Mouse (Mus musculus) midbrain, embryonic 13.5 days (tissue): ENCODE data around the gene Zc3h12c. TPM values are rescaled to one million over a fixed set of nuclear protein-coding genes. Genes with fewer than 3 reads are reported as not detected.
A peak's percentile ranks its signal among the peaks of the same experiment; 100 is the strongest.

Experiments
- ATAC-seq: fragments of 200-750 bp; cut with Nextera tagmentation; 2 replicates; pipeline ENCODE4 v1.8.0; 2017; ENCODE audit warnings: mild to moderate bottlenecking, moderate TSS enrichment, moderate library complexity
- H3K27ac ChIP-seq: fragments of 300-500 bp; sonication (generic); 2 replicates; pipeline ENCODE4 v1.5.1; 2015; ENCODE audit warnings: inconsistent platforms, mild to moderate bottlenecking, moderate library complexity
- H3K27me3 ChIP-seq: fragments of 300-500 bp; sonication (generic); 2 replicates; pipeline ENCODE4 v1.6.1; 2015; ENCODE audit warnings: mild to moderate bottlenecking, inconsistent platforms
- H3K36me3 ChIP-seq: fragments of 300-500 bp; sonication (generic); 2 replicates; pipeline ENCODE4 v1.6.1; 2015; ENCODE audit warnings: mild to moderate bottlenecking, inconsistent platforms
- H3K4me1 ChIP-seq: fragments of 300-500 bp; sonication (generic); replicated peaks from 2 replicates; pipeline ENCODE4 v1.6.1; 2015; ENCODE audit warnings: inconsistent platforms
- H3K4me2 ChIP-seq: fragments of 300-500 bp; sonication (generic); replicated peaks from 2 replicates; pipeline ENCODE4 v1.6.1; 2015; ENCODE audit warnings: moderate library complexity, mild to moderate bottlenecking, inconsistent platforms
- H3K4me3 ChIP-seq: fragments of 300-500 bp; sonication (generic); replicated peaks from 2 replicates; pipeline ENCODE4 v1.5.1; 2015; ENCODE audit warnings: mild to moderate bottlenecking, inconsistent platforms
- H3K9ac ChIP-seq: fragments of 300-500 bp; sonication (generic); replicated peaks from 2 replicates; pipeline ENCODE4 v1.6.1; 2015; ENCODE audit warnings: mild to moderate bottlenecking, inconsistent platforms
- H3K9me3 ChIP-seq: fragments of 300-500 bp; sonication (generic); 2 replicates; pipeline ENCODE4 v1.6.1; 2016; ENCODE audit warnings: mild to moderate bottlenecking, inconsistent platforms
- WGBS: fragments of 180-500 bp; shearing (Covaris S2); methylation state at CpG from one replicate; pipeline ENCODE4 v1.1.7; 2015; 5-methylcytosine and 5-hydroxymethylcytosine counted together
- polyA plus RNA-seq: library from polyadenylated mRNA; unstranded; fragments of >200 nt; fragmentation: Nextera tagmentation; extraction: Ambion mirVana; gene quantifications from 2 replicates; pipeline ENCODE4 v1.2.1, GENCODE M21; 2015

The Zc3h12c gene
- polyA plus RNA-seq, 1 experiment from 2014 or later, result 10.8 TPM

- Histone ChIP-seq H3K27me3 (0 out of 2 replicates have a peak, but pooled peaks cover 5% of the 10 kb centered on the region), H3K4me1 (peaks cover 43% of the 10 kb centered on the region), H3K27ac (no peak overlapping the region), H3K36me3 (peaks cover 4% of the 10 kb centered on the region; the same call in 1 of the 2 replicates), H3K9ac (no peak overlapping the region), H3K4me2 (0 out of 2 replicates have a peak overlapping the region, but pooled peaks have one; percentile 0), H3K9me3 (no peaks in the 10 kb centered on the region), H3K4me3 (no peak overlapping the region)
- WGBS, result 86% methylated on average over 13 of the region's 13 CpGs
- no peak for ATAC-seq
Measured at GRCm38 (mm10) chr9:52165076-52165705, 3.2 kb downstream of the Zc3h12c start.

GRCm38 (mm10) chr9:52160512-52160911 is 7.9 kb downstream of the Zc3h12c start:
- no peaks in the 10 kb centered on the region for H3K9me3 ChIP-seq
- H3K27me3 ChIP-seq, result no peaks in the 10 kb centered on the region
- peaks cover 4% of the 10 kb centered on the region; the same call in 1 of the 2 replicates for H3K36me3 ChIP-seq
- no peak for ATAC-seq
- no peak overlapping the region for H3K4me2 ChIP-seq
- H3K27ac ChIP-seq, result no peak overlapping the region
- peaks cover 18% of the 10 kb centered on the region for H3K4me1 ChIP-seq
- H3K9ac ChIP-seq, result no peak overlapping the region
- H3K4me3 ChIP-seq, result no peak overlapping the region
- WGBS, result 80% methylated on average over 1 of the region's 1 CpGs

GRCm38 (mm10) chr9:52158561-52158960 is 9.8 kb downstream of the Zc3h12c start:
- no peaks in the 10 kb centered on the region for H3K27me3 ChIP-seq
- no peaks in the 10 kb centered on the region for H3K9me3 ChIP-seq
- no peak for ATAC-seq
- peaks cover 24% of the 10 kb centered on the region for H3K4me1 ChIP-seq
- no peak overlapping the region for H3K4me2 ChIP-seq
- no peak overlapping the region for H3K9ac ChIP-seq
- WGBS, result 89% methylated on average over 1 of the region's 1 CpGs
- H3K27ac ChIP-seq, result no peak overlapping the region
- no peak overlapping the region for H3K4me3 ChIP-seq
- peaks cover 4% of the 10 kb centered on the region; the same call in 1 of the 2 replicates for H3K36me3 ChIP-seq

GRCm38 (mm10) chr9:52155417-52155816 is 13.0 kb downstream of the Zc3h12c start:
- Histone ChIP-seq H3K9ac (no peak overlapping the region), H3K4me1 (peaks cover 48% of the 10 kb centered on the region), H3K27ac (no peak overlapping the region), H3K27me3 (no peaks in the 10 kb centered on the region), H3K4me2 (no peak overlapping the region), H3K9me3 (no peaks in the 10 kb centered on the region), H3K4me3 (no peak overlapping the region), H3K36me3 (no peaks in the 10 kb centered on the region)
- 87% methylated on average over 4 of the region's 4 CpGs for WGBS
- no peak for ATAC-seq

GRCm38 (mm10) chr9:52154253-52154652 is 14.1 kb downstream of the Zc3h12c start:
- no peak for ATAC-seq
- WGBS, result 72% methylated on average over 7 of the region's 7 CpGs
- Histone ChIP-seq H3K4me3 (no peak overlapping the region), H3K9ac (no peak overlapping the region), H3K36me3 (no peaks in the 10 kb centered on the region), H3K4me2 (no peak overlapping the region), H3K9me3 (no peaks in the 10 kb centered on the region), H3K27ac (no peak overlapping the region), H3K27me3 (no peaks in the 10 kb centered on the region), H3K4me1 (peaks cover 54% of the 10 kb centered on the region)

- no peaks in the 10 kb centered on the region for H3K36me3 ChIP-seq
- ATAC-seq, result no peak
- peaks cover 69% of the 10 kb centered on the region for H3K4me1 ChIP-seq
- H3K27ac ChIP-seq, result peak overlapping the region; percentile 77
- H3K9me3 ChIP-seq, result no peaks in the 10 kb centered on the region
- H3K4me3 ChIP-seq, result no peak overlapping the region
- WGBS, result 28% methylated on average over 6 of the region's 6 CpGs
- H3K9ac ChIP-seq, result 0 out of 2 replicates have a peak overlapping the region, but pooled peaks have one; percentile 37
- 0 out of 2 replicates have a peak overlapping the region, but pooled peaks have one; percentile 16 for H3K4me2 ChIP-seq
- no peaks in the 10 kb centered on the region for H3K27me3 ChIP-seq
Measured at GRCm38 (mm10) chr9:52152076-52152826, 16.1 kb downstream of the Zc3h12c start.

GRCm38 (mm10) chr9:52149768-52150167 is 18.6 kb downstream of the Zc3h12c start:
- 59% methylated on average over 6 of the region's 6 CpGs for WGBS
- no peak for ATAC-seq
- Histone ChIP-seq H3K4me2 (peak overlapping the region; percentile 48), H3K9ac (no peak overlapping the region), H3K4me1 (peaks cover 75% of the 10 kb centered on the region), H3K27ac (peak overlapping the region; percentile 87), H3K9me3 (no peaks in the 10 kb centered on the region), H3K4me3 (peak overlapping the region; percentile 42; the same call in 1 of the 2 replicates), H3K36me3 (no peaks in the 10 kb centered on the region), H3K27me3 (no peaks in the 10 kb centered on the region)

GRCm38 (mm10) chr9:52149286-52149685 is 19.1 kb downstream of the Zc3h12c start:
- 0 out of 2 replicates have a peak, but pooled peaks cover under 1% of the 10 kb centered on the region for H3K36me3 ChIP-seq
- ATAC-seq, result peak; percentile 85
- H3K9ac ChIP-seq, result peak overlapping the region; percentile 69
- H3K4me3 ChIP-seq, result peak overlapping the region; percentile 42
- H3K27ac ChIP-seq, result peak overlapping the region; percentile 87
- H3K9me3 ChIP-seq, result no peaks in the 10 kb centered on the region
- peak overlapping the region; percentile 48 for H3K4me2 ChIP-seq
- no peaks in the 10 kb centered on the region for H3K27me3 ChIP-seq
- 8% methylated on average over 4 of the region's 4 CpGs for WGBS
- peaks cover 75% of the 10 kb centered on the region for H3K4me1 ChIP-seq

- no peaks in the 10 kb centered on the region for H3K27me3 ChIP-seq
- H3K4me3 ChIP-seq, result peak overlapping the region; percentile 42
- H3K9me3 ChIP-seq, result no peaks in the 10 kb centered on the region
- peaks cover 5% of the 10 kb centered on the region for H3K36me3 ChIP-seq
- no peak; the same call in 1 of the 2 replicates for ATAC-seq
- peak overlapping the region; percentile 69 for H3K9ac ChIP-seq
- H3K4me2 ChIP-seq, result peak overlapping the region; percentile 48
- peak overlapping the region; percentile 87 for H3K27ac ChIP-seq
- WGBS, result 8% methylated on average over 4 of the region's 4 CpGs
- H3K4me1 ChIP-seq, result peaks cover 75% of the 10 kb centered on the region
Measured at GRCm38 (mm10) chr9:52148831-52149230, 19.5 kb downstream of the Zc3h12c start.

- WGBS, result 2% methylated on average over 3 of the region's 3 CpGs
- ATAC-seq, result no peak
- Histone ChIP-seq H3K9ac (peak overlapping the region; percentile 69), H3K36me3 (peaks cover 7% of the 10 kb centered on the region), H3K9me3 (no peaks in the 10 kb centered on the region), H3K4me1 (peaks cover 74% of the 10 kb centered on the region), H3K27me3 (no peaks in the 10 kb centered on the region), H3K4me2 (peak overlapping the region; percentile 48), H3K4me3 (peak overlapping the region; percentile 42), H3K27ac (peak overlapping the region; percentile 87)
Measured at GRCm38 (mm10) chr9:52148311-52148710, 20.1 kb downstream of the Zc3h12c start.

GRCm38 (mm10) chr9:52146241-52146640 is 22.1 kb downstream of the Zc3h12c start:
- H3K9me3 ChIP-seq, result no peaks in the 10 kb centered on the region
- no peaks in the 10 kb centered on the region for H3K27me3 ChIP-seq
- H3K4me2 ChIP-seq, result peak overlapping the region; percentile 50
- peak overlapping the region; percentile 80 for H3K27ac ChIP-seq
- H3K9ac ChIP-seq, result peak overlapping the region; percentile 52; the same call in 1 of the 2 replicates
- 6% methylated on average over 4 of the region's 4 CpGs for WGBS
- peaks cover 71% of the 10 kb centered on the region for H3K4me1 ChIP-seq
- peak; percentile 83 for ATAC-seq
- H3K36me3 ChIP-seq, result peaks cover 7% of the 10 kb centered on the region
- H3K4me3 ChIP-seq, result peak overlapping the region; percentile 41

- peaks cover 14% of the 10 kb centered on the region for H3K36me3 ChIP-seq
- no peaks in the 10 kb centered on the region for H3K27me3 ChIP-seq
- 90% methylated on average over 2 of the region's 2 CpGs for WGBS
- no peaks in the 10 kb centered on the region for H3K9me3 ChIP-seq
- H3K4me2 ChIP-seq, result no peak overlapping the region
- H3K27ac ChIP-seq, result no peak overlapping the region
- peaks cover 25% of the 10 kb centered on the region for H3K4me1 ChIP-seq
- no peak overlapping the region for H3K9ac ChIP-seq
- no peak for ATAC-seq
- H3K4me3 ChIP-seq, result no peak overlapping the region
Measured at GRCm38 (mm10) chr9:52132771-52133170, 35.6 kb downstream of the Zc3h12c start.
